Mouse (Mus musculus): ENCODE data around the gene Scgb1b24. TPM values are rescaled to one million over a fixed set of nuclear protein-coding genes. Genes with fewer than 3 reads are reported as not detected.

Gene Scgb1b24
- polyA plus RNA-seq (2014; fragmentation: Nextera tagmentation; extraction: Ambion mirVana), result not detected in 2 replicates

- 77% methylated on average over 3 of the region's 3 CpGs for WGBS
- Histone ChIP-seq H3K9ac (ENCODE audit: low read length) (no peak within 1 kb of the TSS), H3K27ac (ENCODE audit: low read depth, low read length) (no peak within 1 kb of the TSS), H3K4me1 (ENCODE audit: control insufficient read depth, insufficient read depth, low read length) (no peaks in the 10 kb centered on the region), H3K36me3 (ENCODE audit: control insufficient read depth, insufficient read depth, low read length) (no peaks in the 10 kb centered on the region), H3K4me2 (no peak within 1 kb of the TSS), H3K9me3 (ENCODE audit: control insufficient read depth, low read length) (peaks cover 27% of the 10 kb centered on the region), H3K27me3 (ENCODE audit: control insufficient read depth, insufficient read depth, low read length) (no peaks in the 10 kb centered on the region), H3K4me3 (ENCODE audit: low read depth, low read length) (no peak within 1 kb of the TSS)
- DNase-seq (ENCODE audit: low spot score, missing footprints), result no peak
- ATAC-seq (ENCODE audit: low FRiP score), result no peak
These were observed at the start of gene Scgb1b24 for GRCm38 (mm10) chr7:33743499-33743898. Gene Scgb1b24 (plus strand): TSS chr7:33743799.

DNA sequence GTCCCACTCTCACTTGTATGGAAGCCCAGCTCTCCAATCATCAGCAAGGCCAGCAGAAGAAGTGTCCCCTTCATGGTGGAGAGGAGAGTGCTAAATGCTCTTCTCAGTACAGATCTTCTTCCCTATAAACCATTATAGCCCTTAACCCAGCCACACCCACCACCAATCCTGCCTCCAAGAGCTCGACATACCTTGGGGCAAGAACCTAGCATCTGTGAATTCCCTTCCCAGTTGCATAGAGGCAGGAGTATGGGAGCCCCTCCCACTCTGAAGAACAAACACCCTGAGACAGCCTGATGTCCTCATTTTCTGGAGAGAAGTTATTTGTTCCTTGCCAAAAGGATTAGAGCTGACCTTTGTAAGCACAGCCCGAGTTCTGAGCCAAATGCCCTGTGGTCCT lies 4.4 kb upstream of the Scgb1b24 start, which contains the start of gene Scgb2b24:
Gene Scgb2b24 (minus strand): TSS at position 101 of the 400 bp plus-strand sequence.
- no peaks in the 10 kb centered on the region for H3K4me1 ChIP-seq (ENCODE audit: control insufficient read depth, insufficient read depth, low read length)
- no peaks in the 10 kb centered on the region; the same call in 1 of the 2 replicates for H3K36me3 ChIP-seq (ENCODE audit: control insufficient read depth, insufficient read depth, low read length)
- no peak within 1 kb of the TSS for H3K4me3 ChIP-seq (ENCODE audit: low read depth, low read length)
- ATAC-seq (ENCODE audit: low FRiP score) (no peak), DNase-seq (ENCODE audit: low spot score, missing footprints) (no peak)
- H3K9ac ChIP-seq (ENCODE audit: low read length), result no peak within 1 kb of the TSS
- no peak within 1 kb of the TSS for H3K4me2 ChIP-seq
- WGBS, result 85% methylated on average over 2 of the region's 2 CpGs
- no peaks in the 10 kb centered on the region for H3K27me3 ChIP-seq (ENCODE audit: control insufficient read depth, insufficient read depth, low read length)
- H3K27ac ChIP-seq (ENCODE audit: low read depth, low read length), result no peak within 1 kb of the TSS
- peaks cover 33% of the 10 kb centered on the region for H3K9me3 ChIP-seq (ENCODE audit: control insufficient read depth, low read length)

Other genes with a start within 250 kb of the Scgb1b24 start
- not detected in 2 replicates for gene Scgb2b21, start 223.3 kb upstream of the Scgb1b24 start, polyA plus RNA-seq (2014; fragmentation: Nextera tagmentation; extraction: Ambion mirVana)
- not detected in 2 replicates for gene Scgb2b24, start 4.5 kb upstream of the Scgb1b24 start, polyA plus RNA-seq (2014; fragmentation: Nextera tagmentation; extraction: Ambion mirVana)
- gene Scgb2b26, start 201.2 kb downstream of the Scgb1b24 start, polyA plus RNA-seq (2014; fragmentation: Nextera tagmentation; extraction: Ambion mirVana), result not detected in 2 replicates

All from midbrain, embryonic 11.5 days (tissue).